Mouse (Mus musculus): ENCODE data around the gene Ap5z1.

The Ap5z1 gene

DNA sequence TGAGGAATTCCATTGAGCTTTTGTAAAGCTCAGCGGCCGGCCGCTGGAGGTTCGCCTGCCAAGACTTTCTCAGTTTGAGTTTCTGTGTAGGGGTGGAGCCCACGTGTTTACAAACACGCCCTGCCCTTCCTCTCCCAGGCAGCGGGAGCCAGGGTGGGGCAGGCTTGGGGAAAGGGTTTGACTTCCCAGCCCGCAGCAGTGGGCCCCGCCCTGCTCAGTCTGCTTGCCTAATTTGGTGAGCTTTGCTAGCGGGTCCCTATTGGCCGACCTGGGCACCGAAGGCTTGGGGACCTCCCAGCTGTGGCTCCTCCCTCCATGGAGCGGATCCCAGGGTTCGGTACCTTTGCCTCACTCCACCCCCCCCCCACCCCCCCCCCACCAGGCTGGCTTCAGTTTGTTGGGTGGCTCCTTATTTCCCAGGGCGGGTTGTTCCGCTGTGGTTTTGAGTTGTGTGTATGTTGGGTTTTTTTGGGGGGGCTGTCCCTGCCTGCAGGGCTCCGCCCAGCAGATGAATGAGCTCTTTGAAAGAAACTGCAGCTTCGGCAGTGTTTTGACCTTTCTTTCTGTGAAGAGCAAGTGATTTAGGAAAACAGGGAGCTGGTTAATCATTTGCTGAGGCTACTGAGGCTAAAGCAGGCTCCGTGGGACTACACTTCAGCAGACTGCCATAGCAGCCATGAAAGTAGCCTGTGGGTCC lies 23.1 kb upstream of the Ap5z1 start:
- peak; percentile 99 for DNase-seq

DNA sequence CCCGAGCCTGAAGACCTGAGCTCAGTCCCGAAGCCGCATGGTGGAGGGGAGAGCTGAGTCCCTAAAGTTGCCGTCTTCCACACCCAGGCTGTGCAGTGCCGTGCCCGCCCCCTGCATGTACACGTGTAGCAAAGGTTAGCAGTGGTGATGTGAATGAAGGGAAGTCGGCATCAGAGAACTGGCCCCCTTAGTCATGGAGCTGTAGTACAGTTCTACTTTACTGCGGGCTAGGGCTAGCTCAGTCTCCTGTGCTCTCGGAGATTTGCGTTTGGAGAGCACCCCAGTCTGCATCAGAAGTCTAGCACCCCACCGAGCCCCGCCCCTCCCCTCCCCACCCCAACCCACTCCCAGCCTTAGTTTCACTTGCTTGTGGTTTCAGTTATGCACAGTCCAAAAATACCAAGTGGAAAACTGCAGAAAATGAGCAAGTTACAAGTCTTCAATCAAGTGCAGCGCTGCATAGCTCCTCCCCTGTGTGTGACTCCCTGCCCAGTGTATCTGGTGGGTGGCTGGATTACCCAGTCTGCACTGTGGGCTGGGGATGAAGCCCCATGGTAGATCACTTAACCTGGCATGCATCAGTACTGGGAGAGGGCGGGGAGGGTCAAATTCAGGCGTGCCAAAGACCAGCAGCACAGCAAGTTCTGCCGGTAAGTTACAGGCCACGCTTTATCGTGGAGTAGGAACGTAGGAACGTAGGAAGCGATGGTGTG lies 22.3 kb upstream of the Ap5z1 start:
- DNase-seq = no peak

DNA sequence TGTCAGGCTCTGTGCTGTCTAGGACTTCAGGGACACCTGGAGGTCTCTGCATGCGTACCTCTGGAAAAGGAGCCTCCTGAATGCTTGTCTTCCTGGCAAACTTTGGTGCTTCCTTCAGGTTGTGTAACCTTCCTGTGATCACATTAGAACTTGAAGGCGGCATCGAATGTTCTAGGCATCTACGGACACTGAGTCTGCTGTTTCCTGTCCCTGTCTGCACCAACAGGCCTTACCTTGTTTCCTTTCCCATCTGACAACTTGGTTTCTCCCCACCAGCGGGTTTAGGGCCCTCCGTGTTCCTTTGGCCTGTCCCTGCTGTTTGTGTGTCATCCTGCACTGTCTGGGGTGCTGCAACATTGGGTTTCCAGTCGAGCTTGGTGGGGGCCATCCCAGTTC lies 21.7 kb upstream of the Ap5z1 start:
- no peak for DNase-seq

DNA sequence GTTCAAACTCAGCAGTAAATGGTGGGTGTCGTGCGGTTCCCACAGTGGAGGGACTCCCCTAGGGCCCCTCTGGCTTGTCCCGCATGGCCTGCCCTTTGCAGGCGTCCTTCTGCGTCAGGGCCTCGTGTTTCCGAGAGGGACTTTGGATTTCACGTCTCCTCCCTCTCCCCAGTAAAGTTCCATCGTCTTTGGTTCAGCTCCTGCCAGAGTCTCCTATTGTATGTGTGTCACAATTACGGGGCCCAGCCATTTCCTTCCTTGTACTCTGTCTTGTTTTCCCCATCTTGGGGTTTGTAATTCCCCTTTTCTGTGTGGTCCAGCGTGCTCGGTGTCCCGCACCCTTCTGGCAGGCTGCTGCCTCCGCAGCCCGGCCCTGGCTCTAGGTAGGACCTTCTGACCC lies 20.2 kb upstream of the Ap5z1 start:
- DNase-seq = no peak

DNA sequence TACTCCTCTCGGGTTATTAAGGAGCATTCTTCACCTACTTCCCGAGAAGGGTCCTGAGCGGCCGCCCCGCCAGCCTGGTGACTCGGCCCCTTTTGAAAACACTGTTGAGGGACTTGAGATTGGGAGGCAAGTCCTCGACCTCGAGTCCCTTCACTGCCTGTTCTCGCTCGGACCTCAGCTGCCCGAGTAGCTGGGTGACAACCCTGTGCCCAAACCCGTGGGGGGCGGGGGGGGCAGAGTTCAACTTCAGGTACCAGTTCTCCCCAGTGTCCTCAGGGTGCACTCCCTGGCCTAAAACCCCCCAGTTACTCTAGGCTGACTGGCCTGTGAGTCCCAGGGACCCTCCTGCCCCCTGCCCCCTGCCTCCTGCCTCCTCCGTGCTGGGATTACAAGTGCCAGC lies 19.8 kb upstream of the Ap5z1 start:
- DNase-seq = no peak

DNA sequence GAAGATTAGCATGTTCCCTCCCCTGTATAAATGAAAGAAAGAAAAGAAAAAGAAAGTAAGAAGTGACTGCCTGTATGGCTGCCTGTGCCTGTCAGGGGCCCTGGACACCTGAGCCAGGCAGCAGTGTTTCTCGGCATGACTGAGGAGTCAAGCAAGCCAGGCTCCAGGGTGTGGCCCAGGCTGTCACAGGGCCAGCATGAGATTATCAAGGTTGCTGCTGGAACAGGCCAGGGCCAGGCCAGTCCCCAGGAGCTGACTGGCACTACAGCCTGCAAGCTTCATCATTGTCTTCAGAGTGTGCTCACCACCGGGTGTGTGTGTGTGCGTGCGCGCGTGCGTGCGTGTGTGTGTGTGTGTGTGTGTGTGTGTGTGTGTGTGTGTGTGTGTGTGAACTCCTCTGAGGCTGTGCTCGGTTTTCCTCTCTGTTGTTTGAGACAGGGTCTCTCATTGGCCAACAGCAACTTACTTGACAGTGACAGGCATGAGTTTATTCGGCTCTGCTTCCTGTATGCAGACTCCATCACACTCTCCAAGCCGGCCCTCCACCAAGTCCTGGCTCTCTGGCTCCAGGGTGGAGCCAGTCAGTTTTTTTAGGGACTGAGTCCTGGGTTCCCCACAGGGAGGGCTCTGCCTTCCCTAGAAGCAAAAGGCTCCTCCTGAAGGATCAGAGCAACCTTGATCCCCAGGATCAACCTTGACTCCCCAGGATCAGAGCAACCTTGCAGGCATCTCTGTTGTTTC lies 18.8 kb upstream of the Ap5z1 start:
- DNase-seq = no peak

DNA sequence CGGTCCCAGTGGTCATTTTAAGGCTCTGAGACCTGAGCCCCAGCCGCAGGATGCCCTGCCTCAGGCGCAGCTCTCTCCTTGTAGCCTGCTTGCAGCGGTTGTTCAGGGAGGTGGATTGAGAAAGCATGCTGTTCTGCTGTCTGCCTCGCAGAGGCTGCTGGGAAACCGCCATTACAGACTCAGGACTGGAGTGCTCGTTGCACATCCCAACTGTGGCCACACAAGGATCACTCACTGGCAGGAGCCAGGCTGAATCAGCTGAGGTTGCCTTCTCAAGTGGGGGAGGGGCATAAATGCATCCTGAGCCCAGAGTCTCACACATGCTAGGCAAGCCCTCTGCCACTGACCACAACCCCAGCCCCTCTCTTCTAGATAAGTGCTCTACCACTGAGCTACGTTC lies 18.0 kb upstream of the Ap5z1 start:
- DNase-seq = no peak

DNA sequence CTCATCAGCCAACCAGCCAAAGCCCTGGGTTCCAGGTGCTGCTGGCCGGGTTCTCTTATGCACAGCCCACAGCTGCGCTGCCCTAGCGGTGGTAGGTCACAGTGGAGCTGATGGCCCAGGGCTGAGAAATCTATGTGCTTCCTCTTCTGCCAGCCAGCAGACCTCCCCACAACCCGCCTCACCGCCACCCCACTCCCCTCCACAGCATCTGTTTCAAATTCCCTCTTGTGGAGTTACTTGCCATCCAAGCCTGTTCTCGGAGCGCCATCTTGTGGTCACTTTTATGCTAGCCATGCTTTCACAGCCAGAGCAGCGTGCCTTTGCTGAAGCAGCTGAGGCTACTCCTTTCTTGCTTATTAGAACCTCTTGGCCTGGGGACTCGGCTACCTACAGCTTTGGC lies 15.7 kb upstream of the Ap5z1 start:
- peak; percentile 73 for DNase-seq

DNA sequence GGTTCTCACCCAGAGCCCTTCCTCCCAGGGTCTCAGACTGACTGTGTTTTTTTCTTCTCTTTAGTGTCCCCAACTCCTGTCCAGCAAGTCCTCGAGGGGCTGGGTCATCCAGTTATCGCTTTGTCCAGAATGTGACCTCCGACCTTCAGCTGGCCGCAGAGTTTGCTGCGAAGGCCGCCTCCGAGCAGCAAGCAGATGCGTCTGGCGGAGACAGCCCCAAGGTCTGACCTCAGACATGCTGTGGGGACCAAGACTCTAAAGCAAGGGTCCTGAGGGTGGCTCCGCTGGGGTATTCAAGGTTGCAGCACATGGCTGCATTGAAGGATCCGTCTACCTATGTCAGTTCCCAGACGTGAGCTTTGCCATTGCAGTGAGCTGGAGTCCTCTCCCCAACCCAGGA lies 15.1 kb upstream of the Ap5z1 start:
- DNase-seq = no peak

DNA sequence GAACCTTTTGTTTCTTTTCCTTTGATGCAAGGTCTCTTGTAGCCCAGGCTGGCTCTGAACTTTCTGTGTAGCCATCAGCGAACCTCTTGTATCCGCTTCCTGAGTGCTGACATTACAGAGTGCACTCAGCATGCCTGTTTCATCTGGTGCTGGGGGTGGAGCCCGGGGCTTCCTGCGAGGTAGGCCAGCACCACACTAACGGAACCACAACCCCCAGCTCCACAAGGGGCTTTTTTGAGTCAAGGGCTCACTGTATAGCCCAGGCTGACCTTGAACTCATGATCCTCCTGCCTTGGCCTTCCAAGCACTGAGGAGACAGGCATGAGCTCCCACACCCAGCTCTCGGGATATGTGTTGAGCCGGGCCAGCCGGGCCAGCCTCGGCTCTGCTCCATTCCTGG lies 12.9 kb upstream of the Ap5z1 start:
- DNase-seq = no peak

DNA sequence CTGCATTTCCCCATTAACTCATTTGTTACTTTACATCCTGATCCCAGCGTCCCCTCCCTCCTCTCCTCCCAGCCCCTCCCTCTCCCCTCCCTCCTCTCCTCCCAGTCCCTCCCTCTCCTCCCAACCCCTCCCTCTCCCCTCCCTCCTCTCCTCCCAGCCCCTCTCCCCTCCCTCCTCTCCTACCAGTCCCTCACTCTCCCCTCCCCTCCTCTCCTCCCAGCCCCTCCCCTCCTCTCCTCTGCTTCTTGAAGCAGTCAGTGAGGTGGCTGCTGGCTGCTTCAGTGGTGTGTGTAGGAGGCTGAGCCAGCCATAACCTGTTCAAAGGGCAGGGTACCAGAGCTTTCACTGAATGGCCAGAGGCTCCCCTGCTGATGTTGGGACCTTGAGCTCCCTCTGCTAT lies 12.0 kb upstream of the Ap5z1 start:
- DNase-seq = peak; percentile 83

DNA sequence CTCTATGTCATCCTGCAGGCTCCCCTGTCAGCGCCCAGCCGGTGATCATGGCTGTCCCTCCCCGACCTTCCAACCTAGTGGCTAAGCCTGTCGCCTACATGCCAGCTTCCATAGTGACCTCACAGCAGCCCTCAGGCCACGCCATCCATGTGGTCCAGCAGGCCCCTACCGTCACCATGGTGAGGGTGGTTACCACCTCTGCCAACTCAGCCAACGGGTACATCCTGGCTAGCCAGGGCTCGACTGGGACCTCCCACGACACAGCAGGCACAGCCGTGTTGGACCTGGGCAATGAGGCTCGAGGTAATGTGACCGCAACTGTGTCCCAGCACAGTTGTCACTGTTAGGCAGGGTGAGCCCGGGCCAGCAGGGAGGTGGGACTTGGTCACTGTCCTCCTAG lies 10.0 kb upstream of the Ap5z1 start:
- no peak for DNase-seq

DNA sequence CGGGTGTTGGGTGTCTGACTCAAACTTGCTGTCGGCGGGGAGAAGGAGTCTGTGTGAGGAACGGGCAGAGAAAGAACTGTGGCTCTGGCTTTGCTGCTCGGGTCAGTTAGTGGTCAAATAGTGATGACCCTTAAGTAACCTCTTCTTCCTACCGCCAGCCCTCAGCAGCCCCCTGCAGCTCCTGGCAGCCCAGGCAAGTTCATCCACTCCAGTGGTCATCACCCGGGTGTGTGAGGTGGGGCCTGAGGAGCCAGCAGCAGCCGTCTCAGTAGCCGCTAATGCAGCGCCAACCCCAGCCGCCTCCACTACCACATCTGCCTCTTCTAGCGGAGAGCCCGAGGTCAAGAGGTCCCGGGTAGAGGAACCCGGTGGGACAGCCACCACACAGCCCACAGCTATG lies 7.4 kb upstream of the Ap5z1 start:
- DNase-seq = no peak

DNA sequence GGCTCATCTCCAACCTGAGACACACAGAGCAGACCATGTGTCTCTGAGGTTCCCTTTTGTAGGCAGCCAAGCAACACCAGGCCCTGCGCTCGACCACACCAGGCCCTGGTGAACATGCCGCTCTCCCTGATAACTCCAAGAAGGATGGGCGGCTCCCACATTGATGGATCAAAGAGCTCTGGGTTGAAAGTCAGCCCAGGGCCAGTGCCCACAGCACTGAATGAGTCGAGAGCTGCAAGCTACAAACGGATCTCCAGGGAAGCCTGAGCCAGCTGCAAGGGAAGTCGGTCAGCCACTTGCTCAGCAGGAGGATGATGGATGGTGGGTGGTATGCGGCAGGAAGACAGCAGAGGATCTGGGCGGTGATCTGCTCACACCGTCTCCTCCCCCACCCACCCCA lies 6.4 kb upstream of the Ap5z1 start:
- DNase-seq = no peak

DNA sequence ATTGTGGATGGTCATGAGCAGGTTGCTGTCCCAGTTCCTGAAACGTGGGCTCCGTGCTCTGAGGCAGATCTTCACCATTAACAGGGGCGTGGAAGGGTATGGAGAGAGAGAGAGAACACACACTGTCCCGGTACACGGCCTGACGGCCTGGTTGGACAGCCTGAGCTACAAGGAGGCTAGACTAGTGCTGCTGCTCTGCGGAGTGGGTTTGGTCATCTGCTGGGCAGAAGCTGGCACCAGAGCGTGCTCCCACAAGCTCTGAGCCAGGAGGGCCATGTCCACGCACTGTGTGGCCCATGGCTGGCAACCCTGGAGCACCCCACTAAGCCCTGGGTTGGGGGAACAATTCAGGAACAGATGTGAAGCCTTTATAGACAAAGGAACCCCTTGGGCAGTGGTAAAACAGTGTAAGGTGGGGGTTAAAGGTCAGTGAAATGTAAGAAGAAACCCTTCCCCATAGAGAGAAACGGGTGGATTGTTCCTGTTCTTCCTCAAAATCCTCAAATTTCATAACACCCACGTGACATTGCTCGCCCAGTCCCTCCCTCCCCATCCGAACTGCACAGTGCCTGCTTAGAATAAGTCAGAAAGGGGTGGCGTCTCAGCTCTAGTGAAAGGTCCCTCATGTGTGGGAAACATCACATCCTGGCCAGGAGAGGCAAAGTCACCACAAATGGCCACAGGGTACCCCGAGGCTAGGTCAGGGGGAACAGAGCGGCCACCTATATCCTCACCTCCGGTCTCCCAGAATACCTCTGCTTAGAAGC lies 4.8 kb upstream of the Ap5z1 start:
- no peak for DNase-seq

DNA sequence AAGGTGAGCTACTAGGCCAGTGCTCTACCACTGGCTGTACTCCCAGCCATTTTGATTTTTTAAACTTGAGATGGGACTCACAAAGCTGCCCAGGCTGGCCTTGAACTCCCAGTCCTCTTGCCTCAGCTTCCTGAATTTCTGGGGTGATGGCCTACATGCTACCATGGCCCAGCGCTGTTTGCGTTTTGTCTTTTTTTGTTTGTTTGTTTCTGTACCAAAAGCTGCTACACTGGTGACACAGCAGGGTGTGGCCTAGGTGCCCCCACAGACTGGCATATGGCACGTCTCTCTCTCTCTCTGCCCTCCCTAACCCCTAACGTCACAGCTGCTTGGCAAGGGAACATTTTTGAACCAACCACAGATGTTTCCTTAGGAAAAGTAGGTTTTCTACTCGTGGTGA lies 3.9 kb upstream of the Ap5z1 start:
- DNase-seq = no peak

DNA sequence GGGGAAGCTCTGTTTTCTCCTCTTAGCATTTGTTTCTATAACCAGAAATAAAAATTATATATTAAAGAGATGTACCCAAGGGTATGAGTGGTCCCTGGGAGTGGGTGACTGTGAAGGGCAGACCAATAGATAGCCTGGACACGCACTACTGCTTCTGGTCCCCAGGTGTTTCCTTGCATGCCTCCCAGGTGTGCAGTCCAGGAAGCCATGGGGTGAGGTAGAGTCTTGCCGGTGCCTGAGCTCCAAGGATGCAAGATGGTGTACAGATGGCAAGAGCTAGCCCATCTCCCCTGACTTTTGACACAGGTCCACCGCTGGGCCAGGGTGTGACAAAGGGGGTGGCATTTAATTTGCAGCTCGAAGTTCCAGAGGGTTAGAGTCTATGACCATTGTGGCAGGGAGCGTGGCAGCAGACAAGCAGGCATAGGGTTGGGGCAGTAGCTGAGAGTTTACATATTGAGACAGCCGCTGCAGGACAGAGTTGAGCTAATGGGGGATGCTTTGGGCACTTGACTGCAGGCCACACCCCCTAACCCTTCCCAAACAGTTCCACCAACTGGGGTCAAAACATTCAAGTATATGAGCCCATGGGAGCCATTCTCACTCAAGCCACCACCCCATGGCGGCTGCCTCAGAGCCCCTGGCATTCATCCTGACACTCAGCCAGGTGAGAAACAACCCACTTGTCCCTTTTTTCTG lies 1.7 kb upstream of the Ap5z1 start:
- DNase-seq = no peak

DNA sequence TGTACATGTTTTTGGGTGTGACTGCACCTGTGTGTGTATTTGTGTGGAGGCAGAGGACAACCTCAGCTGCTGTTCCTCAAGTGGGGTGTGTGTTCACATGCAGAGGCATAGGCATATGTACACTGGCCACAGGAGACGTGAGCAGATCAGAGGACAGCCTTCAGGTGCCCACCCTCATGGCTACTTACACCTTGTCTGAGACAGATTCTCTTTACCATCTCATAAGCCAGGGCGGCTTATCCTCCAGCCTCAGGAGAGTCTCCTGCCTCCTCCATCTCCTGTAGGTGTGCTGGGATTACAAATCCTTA lies 1.1 kb upstream of the Ap5z1 start:
- DNase-seq = no peak

DNA sequence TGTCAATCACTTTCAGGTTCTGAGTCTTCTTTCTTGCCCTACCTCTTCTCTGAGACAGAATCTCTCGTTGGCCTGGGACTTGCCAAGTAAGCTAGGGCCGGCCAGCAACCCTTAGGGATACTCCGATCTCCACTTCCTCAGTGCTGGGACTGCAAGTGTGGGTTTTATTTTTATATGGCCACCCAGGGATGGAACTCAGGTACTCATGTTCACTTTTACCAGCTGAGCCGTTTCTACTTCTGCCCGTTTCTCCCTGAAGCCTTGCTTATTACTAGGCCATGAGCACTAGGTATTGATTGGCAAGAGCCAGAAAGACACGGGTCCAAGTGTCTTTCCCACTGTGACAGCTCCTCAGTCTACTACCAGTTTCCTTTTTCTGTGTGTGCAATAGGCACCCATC lies 733 bp upstream of the Ap5z1 start:
- no peak for DNase-seq

DNA sequence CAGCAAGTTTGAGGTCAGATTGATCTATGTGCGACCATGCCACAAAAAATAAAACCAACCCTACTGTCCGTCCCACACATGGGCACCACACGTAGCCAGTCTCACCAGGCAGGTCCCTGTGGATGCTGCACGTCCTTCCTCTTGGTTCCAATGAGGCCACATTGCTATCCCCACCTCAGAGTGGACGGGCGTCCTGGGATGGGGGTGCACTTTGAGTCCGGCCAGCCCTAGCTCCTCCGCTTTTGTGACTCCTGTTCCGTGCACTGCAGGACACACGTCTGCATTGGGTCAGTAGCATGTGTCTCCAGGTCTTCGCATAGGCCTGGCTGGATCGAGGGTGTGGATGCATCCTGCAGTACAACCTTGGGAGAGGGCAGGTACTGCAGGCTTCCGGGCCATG lies 4.6 kb downstream of the Ap5z1 start:
- DNase-seq = no peak

DNA sequence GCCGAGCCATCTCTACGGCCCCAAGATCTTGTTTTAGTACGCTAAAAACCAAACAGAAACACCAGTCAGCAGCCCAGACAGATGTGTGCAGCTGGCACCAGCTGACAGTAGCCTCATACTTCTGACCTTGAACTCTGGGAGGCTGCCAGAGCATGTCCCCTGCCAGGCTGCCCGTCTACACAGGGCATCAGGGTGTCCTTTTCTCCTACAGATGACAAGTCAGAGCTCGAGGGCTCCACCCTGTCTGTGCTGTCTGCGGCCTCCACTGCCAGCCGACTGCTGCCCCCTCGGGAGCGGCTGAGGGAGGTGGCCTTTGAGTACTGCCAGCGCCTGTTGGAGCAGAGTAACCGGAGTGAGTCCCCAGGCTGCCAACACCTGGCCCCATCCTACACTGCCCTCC lies 6.1 kb downstream of the Ap5z1 start:
- DNase-seq = no peak

DNA sequence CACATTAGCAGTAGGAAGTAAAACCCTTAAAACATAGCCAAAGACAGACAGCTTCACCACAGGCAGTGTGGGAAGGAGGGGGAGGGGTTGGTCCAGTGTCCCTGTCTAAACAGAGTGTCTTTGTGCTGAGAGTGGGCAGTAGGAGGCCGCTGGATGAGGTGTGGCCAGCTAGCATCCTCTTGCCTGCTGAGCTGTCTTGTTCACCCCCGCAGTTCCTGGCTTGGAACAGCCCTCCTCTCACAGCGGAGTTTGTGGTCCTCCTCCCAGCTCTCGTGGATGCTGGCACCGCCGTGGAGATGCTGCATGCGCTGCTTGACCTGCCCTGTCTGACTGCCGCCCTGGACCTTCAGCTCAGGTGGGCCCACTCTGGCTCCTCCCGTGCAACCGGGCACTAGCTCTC lies 10.0 kb downstream of the Ap5z1 start:
- DNase-seq = no peak

DNA sequence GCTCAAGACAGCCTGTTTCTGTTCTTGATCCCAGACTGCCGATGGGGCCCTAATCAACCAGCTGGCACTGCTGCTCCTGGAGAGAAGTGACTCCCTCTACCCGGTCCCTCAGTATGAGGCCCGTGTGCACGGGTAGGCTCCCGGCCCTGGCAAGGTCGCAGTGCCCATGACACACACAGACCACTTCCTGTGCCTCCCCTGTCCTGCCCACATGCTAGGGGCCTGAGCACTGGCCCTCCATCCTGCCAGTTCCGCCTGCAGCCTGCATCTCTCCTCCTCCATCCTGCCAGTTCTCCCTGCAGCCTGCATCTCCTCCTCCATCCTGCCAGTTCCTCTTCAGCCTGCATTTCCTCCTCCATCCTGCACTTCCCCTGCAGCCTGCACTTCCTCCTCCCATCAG lies 11.9 kb downstream of the Ap5z1 start:
- DNase-seq = no peak

All from kidney, adult 11 months (tissue).